Mouse (Mus musculus) thymus, postnatal 0 days (tissue): ENCODE results near the gene Barx1. TPM values are rescaled to one million over a fixed set of nuclear protein-coding genes. Genes with fewer than 3 reads are reported as not detected.

Experiments
- DNase-seq: peaks from one replicate; pipeline ENCODE4 v3.0.0-alpha.2; 2015; ENCODE audit warnings: low spot score
- polyA plus RNA-seq: library from polyadenylated mRNA; unstranded; fragments of >200 nt; fragmentation: Nextera tagmentation; extraction: Ambion mirVana; gene quantifications from 2 replicates; pipeline ENCODE4 v1.2.1, GENCODE M21; 2015

The Barx1 gene
- polyA plus RNA-seq, 1 experiment from 2014 or later, result 0.38 TPM

GRCm38 (mm10) chr13:48716075-48716474 lies 53.3 kb downstream of the Barx1 start:
- no peak for DNase-seq

Other genes with a start within 250 kb of the Barx1 start
- gene Zfp169, start 149.5 kb upstream of the Barx1 start, polyA plus RNA-seq, result 3.6 and 4.2 TPM in 2 replicates
- gene A830005F24Rik, start 149.4 kb upstream of the Barx1 start, polyA plus RNA-seq, result 1.4 and 1.7 TPM in 2 replicates
- 1.4 and 1.9 TPM in 2 replicates for gene Ptpdc1, start 37.3 kb upstream of the Barx1 start, polyA plus RNA-seq
- 11.9 and 13.0 TPM in 2 replicates for gene Phf2, start 208.1 kb downstream of the Barx1 start, polyA plus RNA-seq